Mouse (Mus musculus) megakaryocyte, embryonic 14.5 days (primary cell): ENCODE results near the gene Camk2g.

ENCODE experiments used
- FLI1 ChIP-seq: IDR thresholded peaks from 2 replicates; pipeline ENCODE4 v1.6.1; 2012; ENCODE audit warnings: low read length, inconsistent platforms, mixed read lengths
- GATA1 ChIP-seq: IDR thresholded peaks from 3 replicates; pipeline ENCODE4 v1.6.1; 2012; ENCODE audit warnings: mixed read lengths, low read length, inconsistent platforms, borderline replicate concordance

GRCm38 (mm10) chr14:20758768-20759435, 35.0 kb downstream of the Camk2g start:
- no peak for TF ChIP-seq GATA1
- TF ChIP-seq FLI1: no peak
